Mouse (Mus musculus): ENCODE results near the gene Myo10. TPM values are rescaled to one million over a fixed set of nuclear protein-coding genes. Genes with fewer than 3 reads are reported as not detected.

The Myo10 gene
- polyA plus RNA-seq, 1 experiment from 2014 or later = 3.9 TPM

- no peak overlapping the region for H3K4me2 ChIP-seq
- ATAC-seq (ENCODE audit: insufficient read depth) = no peak
- no peak overlapping the region for H3K4me3 ChIP-seq (replicated peaks)
- no peak overlapping the region for H3K9ac ChIP-seq
- no peaks in the 10 kb centered on the region for H3K9me3 ChIP-seq (replicated peaks)
- H3K27me3 ChIP-seq = no peaks in the 10 kb centered on the region
- H3K36me3 ChIP-seq (replicated peaks) = no peaks in the 10 kb centered on the region
- no peaks in the 10 kb centered on the region for H3K4me1 ChIP-seq (replicated peaks)
- 54% methylated on average over 6 of the region's 6 CpGs for WGBS (ENCODE audit: insufficient replicate concordance)
- no peak overlapping the region for H3K27ac ChIP-seq (replicated peaks)
Measured at GRCm38 (mm10) chr15:25755536-25755935, 133.2 kb downstream of the Myo10 start.

GRCm38 (mm10) chr15:25756072-25756471 is 133.7 kb downstream of the Myo10 start:
- Histone ChIP-seq H3K9ac (no peak overlapping the region), H3K4me1 (replicated peaks) (no peaks in the 10 kb centered on the region), H3K9me3 (replicated peaks) (no peaks in the 10 kb centered on the region), H3K36me3 (replicated peaks) (no peaks in the 10 kb centered on the region), H3K27ac (replicated peaks) (no peak overlapping the region), H3K27me3 (no peaks in the 10 kb centered on the region), H3K4me2 (no peak overlapping the region), H3K4me3 (replicated peaks) (no peak overlapping the region)
- no peak for ATAC-seq (ENCODE audit: insufficient read depth)
- 26% methylated on average over 3 of the region's 3 CpGs for WGBS (ENCODE audit: insufficient replicate concordance)

- Histone ChIP-seq H3K4me2 (no peak overlapping the region), H3K4me3 (replicated peaks) (no peak overlapping the region), H3K9ac (no peak overlapping the region), H3K36me3 (replicated peaks) (no peaks in the 10 kb centered on the region), H3K27ac (replicated peaks) (no peak overlapping the region), H3K4me1 (replicated peaks) (no peaks in the 10 kb centered on the region), H3K9me3 (replicated peaks) (no peaks in the 10 kb centered on the region), H3K27me3 (no peaks in the 10 kb centered on the region)
- 57% methylated on average over 10 of the region's 10 CpGs for WGBS (ENCODE audit: insufficient replicate concordance)
- no peak for ATAC-seq (ENCODE audit: insufficient read depth)
Measured at GRCm38 (mm10) chr15:25758037-25758436, 135.7 kb downstream of the Myo10 start.

GRCm38 (mm10) chr15:25758500-25759086 is 136.3 kb downstream of the Myo10 start:
- WGBS (ENCODE audit: insufficient replicate concordance) = 67% methylated on average over 15 of the region's 15 CpGs
- Histone ChIP-seq H3K27ac (replicated peaks) (no peak overlapping the region), H3K9ac (no peak overlapping the region), H3K9me3 (replicated peaks) (no peaks in the 10 kb centered on the region), H3K27me3 (no peaks in the 10 kb centered on the region), H3K4me1 (replicated peaks) (no peaks in the 10 kb centered on the region), H3K36me3 (replicated peaks) (no peaks in the 10 kb centered on the region), H3K4me2 (no peak overlapping the region), H3K4me3 (replicated peaks) (no peak overlapping the region)
- peak; percentile 44 for ATAC-seq (ENCODE audit: insufficient read depth)

- WGBS (ENCODE audit: insufficient replicate concordance) = 74% methylated on average over 5 of the region's 5 CpGs
- no peak overlapping the region for H3K27ac ChIP-seq (replicated peaks)
- no peaks in the 10 kb centered on the region for H3K4me1 ChIP-seq (replicated peaks)
- ATAC-seq (ENCODE audit: insufficient read depth) = no peak
- no peak overlapping the region for H3K4me2 ChIP-seq
- H3K9ac ChIP-seq = no peak overlapping the region
- H3K4me3 ChIP-seq (replicated peaks) = no peak overlapping the region
- no peaks in the 10 kb centered on the region for H3K27me3 ChIP-seq
- no peaks in the 10 kb centered on the region for H3K9me3 ChIP-seq (replicated peaks)
- no peaks in the 10 kb centered on the region for H3K36me3 ChIP-seq (replicated peaks)
Measured at GRCm38 (mm10) chr15:25760304-25760703, 138.0 kb downstream of the Myo10 start.

- H3K9ac ChIP-seq = no peak overlapping the region
- no peak for ATAC-seq (ENCODE audit: insufficient read depth)
- H3K4me2 ChIP-seq = no peak overlapping the region
- no peak overlapping the region for H3K4me3 ChIP-seq (replicated peaks)
- H3K4me1 ChIP-seq (replicated peaks) = no peaks in the 10 kb centered on the region
- no peaks in the 10 kb centered on the region for H3K9me3 ChIP-seq (replicated peaks)
- no peaks in the 10 kb centered on the region for H3K36me3 ChIP-seq (replicated peaks)
- 62% methylated on average over 2 of the region's 2 CpGs for WGBS (ENCODE audit: insufficient replicate concordance)
- no peaks in the 10 kb centered on the region for H3K27me3 ChIP-seq
- no peak overlapping the region for H3K27ac ChIP-seq (replicated peaks)
Measured at GRCm38 (mm10) chr15:25761049-25761448, 138.7 kb downstream of the Myo10 start.

GRCm38 (mm10) chr15:25761800-25762211 is 139.5 kb downstream of the Myo10 start:
- 58% methylated on average over 8 of the region's 8 CpGs for WGBS (ENCODE audit: insufficient replicate concordance)
- Histone ChIP-seq H3K27me3 (no peaks in the 10 kb centered on the region), H3K9ac (no peak overlapping the region), H3K36me3 (replicated peaks) (no peaks in the 10 kb centered on the region), H3K27ac (replicated peaks) (no peak overlapping the region), H3K4me1 (replicated peaks) (no peaks in the 10 kb centered on the region), H3K4me2 (no peak overlapping the region), H3K4me3 (replicated peaks) (no peak overlapping the region), H3K9me3 (replicated peaks) (no peaks in the 10 kb centered on the region)
- no peak for ATAC-seq (ENCODE audit: insufficient read depth)

GRCm38 (mm10) chr15:25762306-25762705 is 140.0 kb downstream of the Myo10 start:
- H3K4me2 ChIP-seq = no peak overlapping the region
- 54% methylated on average over 8 of the region's 8 CpGs for WGBS (ENCODE audit: insufficient replicate concordance)
- ATAC-seq (ENCODE audit: insufficient read depth) = no peak

GRCm38 (mm10) chr15:25763106-25763505 is 140.8 kb downstream of the Myo10 start:
- Histone ChIP-seq H3K9ac (no peak overlapping the region), H3K4me2 (no peak overlapping the region), H3K4me1 (replicated peaks) (no peaks in the 10 kb centered on the region), H3K9me3 (replicated peaks) (no peaks in the 10 kb centered on the region), H3K27me3 (no peaks in the 10 kb centered on the region), H3K4me3 (replicated peaks) (no peak overlapping the region), H3K36me3 (replicated peaks) (no peaks in the 10 kb centered on the region), H3K27ac (replicated peaks) (no peak overlapping the region)
- no peak for ATAC-seq (ENCODE audit: insufficient read depth)
- whole genome bisulfite sequencing (ENCODE audit: insufficient replicate concordance) = 75% methylated on average over 7 of the region's 7 CpGs

More at GRCm38 (mm10) chr15:25762306-25762705, 140.0 kb downstream of the Myo10 start:
- Histone ChIP-seq H3K36me3 (replicated peaks) (no peaks in the 10 kb centered on the region), H3K9me3 (replicated peaks) (no peaks in the 10 kb centered on the region), H3K27ac (replicated peaks) (no peak overlapping the region), H3K9ac (no peak overlapping the region), H3K27me3 (no peaks in the 10 kb centered on the region), H3K4me1 (replicated peaks) (no peaks in the 10 kb centered on the region), H3K4me3 (replicated peaks) (no peak overlapping the region)

- no peaks in the 10 kb centered on the region for H3K4me1 ChIP-seq (replicated peaks)
- no peaks in the 10 kb centered on the region for H3K36me3 ChIP-seq (replicated peaks)
- ATAC-seq (ENCODE audit: insufficient read depth) = no peak
- no peak overlapping the region for H3K27ac ChIP-seq (replicated peaks)
- H3K4me2 ChIP-seq = no peak overlapping the region
- no peak overlapping the region for H3K4me3 ChIP-seq (replicated peaks)
- H3K27me3 ChIP-seq = no peaks in the 10 kb centered on the region
- no peaks in the 10 kb centered on the region for H3K9me3 ChIP-seq (replicated peaks)
- 58% methylated on average over 13 of the region's 13 CpGs for WGBS (ENCODE audit: insufficient replicate concordance)
- no peak overlapping the region for H3K9ac ChIP-seq
Measured at GRCm38 (mm10) chr15:25764653-25765352, 142.5 kb downstream of the Myo10 start.

GRCm38 (mm10) chr15:25767777-25768176 is 145.5 kb downstream of the Myo10 start:
- Histone ChIP-seq H3K9me3 (replicated peaks) (no peaks in the 10 kb centered on the region), H3K27me3 (no peaks in the 10 kb centered on the region), H3K9ac (no peak overlapping the region), H3K36me3 (replicated peaks) (no peaks in the 10 kb centered on the region), H3K4me1 (replicated peaks) (no peaks in the 10 kb centered on the region), H3K4me3 (replicated peaks) (no peak overlapping the region), H3K4me2 (no peak overlapping the region), H3K27ac (replicated peaks) (no peak overlapping the region)
- WGBS (ENCODE audit: insufficient replicate concordance) = 52% methylated on average over 6 of the region's 6 CpGs
- ATAC-seq (ENCODE audit: insufficient read depth) = no peak

All from liver, embryonic 15.5 days (tissue).